Mouse (Mus musculus) 416B (cell line): ENCODE measurements at regions not wholly inside any gene's neighbourhood (a gene's known extent, or its start where the extent isn't known, plus 50 kb on each side); places are given as distances from the start of the nearest gene placed in this dataset.
"Not testable (repeated sequence)": the region's sequence is repeated elsewhere in the genome, so short reads cannot be mapped to it uniquely, and the experiment has no call there.

ENCODE experiments used
- DNase-seq: peaks from one replicate; pipeline ENCODE4 v3.0.0; 2011; ENCODE audit warnings: low read depth

DNA sequence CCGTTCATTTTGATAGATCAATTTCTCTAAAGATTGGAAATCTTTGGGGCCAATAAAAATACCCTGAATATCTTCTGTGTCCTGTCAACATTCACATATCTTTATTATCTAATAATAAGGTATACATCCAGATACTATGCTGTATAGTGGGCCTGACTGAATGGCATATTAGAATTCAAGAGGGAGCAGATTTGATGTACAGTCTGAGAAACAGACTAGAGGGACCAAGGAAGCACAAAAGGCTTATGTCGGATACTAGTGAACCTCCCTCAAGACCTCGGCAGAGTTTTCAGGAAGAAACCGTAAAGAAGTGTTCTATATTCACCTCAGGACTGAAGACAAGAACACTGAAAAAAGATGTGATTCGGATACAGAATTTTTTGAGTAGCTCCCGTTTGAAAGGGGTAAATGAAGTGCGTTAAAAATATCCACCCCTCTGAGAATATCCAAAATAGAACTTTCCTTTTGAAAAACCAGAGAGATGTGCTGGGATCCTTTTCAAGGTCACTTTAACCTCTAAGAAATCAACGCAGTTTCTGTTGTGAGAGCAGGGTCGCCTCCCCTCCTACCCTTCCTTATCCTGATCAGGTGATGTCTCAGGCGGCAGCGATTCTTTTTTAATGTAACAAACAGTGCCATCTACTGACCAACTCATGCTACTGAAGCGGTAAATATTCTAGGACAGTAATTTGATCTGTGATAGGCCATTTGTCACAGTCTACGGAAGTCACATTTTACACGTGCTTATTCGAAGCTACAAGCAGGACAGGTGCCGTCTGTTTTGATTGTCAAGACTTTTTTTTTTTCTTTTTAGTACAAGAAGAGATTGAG is 485.1 kb upstream of the Hsf2 start:
- peak; percentile 80 for DNase-seq

DNA sequence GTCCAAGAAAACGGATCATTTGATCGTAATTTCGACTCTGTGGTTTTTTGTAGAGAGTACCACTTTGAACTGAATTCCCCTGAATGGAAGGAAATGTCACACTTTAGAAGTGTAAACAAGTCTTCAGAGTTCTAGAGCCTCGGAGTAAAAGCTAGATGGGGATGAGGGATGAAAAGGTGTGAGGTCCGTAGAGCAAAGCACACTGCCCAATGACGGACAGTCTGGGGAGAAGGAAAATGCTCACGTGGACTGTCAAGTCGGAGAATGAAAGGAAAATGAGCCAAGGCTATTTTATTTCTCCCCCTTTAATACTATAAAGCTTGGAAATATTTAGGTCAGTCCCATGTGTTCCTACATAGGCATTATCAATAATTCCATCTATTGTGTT is 484.5 kb upstream of the Hsf2 start:
- DNase-seq = no peak

- no peak for DNase-seq
Measured at GRCm38 (mm10) chr10:57037641-57038040, 448.5 kb upstream of the Hsf2 start.

GRCm38 (mm10) chr10:57040201-57040600 is 446.0 kb upstream of the Hsf2 start:
- no peak for DNase-seq

- DNase-seq = no peak
Measured at GRCm38 (mm10) chr10:57046021-57046420, 440.2 kb upstream of the Hsf2 start.

- DNase-seq = no peak
Measured at GRCm38 (mm10) chr10:57046891-57047290, 439.3 kb upstream of the Hsf2 start.

- no peak for DNase-seq
Measured at GRCm38 (mm10) chr10:57047719-57048118, 438.5 kb upstream of the Hsf2 start.

- not testable (repeated sequence) for DNase-seq
Measured at GRCm38 (mm10) chr10:57053375-57053774, 432.8 kb upstream of the Hsf2 start.

DNA sequence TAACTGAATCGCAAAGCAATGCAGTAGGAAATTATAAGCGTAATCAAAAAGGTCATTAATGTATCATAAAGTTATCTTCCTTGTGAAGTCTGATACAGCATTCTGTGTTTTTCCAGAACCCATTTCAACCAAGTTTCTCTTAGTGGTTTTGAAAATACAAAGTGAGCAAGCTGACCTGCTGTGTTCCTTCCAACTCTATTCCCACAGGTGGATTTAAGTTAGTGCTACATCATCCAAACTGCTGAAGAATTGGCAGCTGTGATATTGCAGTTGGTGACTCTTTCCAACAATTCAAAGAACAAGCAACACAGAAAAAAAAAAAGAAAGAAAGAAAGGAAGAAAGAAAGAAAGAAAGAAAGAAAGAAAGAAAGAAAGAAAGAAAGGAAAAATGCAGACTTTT is 396.1 kb upstream of the Hsf2 start:
- no peak for DNase-seq

DNA sequence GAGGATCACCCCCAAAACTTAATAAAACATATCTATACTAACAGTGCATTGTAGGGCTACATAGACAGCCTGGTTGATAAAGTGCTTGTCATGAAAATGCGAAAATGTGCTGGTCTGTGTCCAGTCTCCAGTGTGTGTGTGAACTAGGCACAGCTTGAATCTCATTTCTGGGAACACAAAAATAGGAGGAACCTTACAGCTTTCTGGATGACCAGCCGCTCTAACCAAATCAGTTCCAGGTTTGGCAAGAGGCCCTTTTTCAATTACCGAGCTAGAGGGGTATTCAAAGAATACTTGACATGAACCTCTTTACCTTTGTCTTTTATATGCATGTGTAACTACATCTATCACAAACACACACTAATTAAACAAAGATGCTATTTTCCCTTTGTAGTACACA is 390.3 kb upstream of the Hsf2 start:
- DNase-seq = no peak

- no peak for DNase-seq
Measured at GRCm38 (mm10) chr10:57113359-57113758, 372.8 kb upstream of the Hsf2 start.

DNA sequence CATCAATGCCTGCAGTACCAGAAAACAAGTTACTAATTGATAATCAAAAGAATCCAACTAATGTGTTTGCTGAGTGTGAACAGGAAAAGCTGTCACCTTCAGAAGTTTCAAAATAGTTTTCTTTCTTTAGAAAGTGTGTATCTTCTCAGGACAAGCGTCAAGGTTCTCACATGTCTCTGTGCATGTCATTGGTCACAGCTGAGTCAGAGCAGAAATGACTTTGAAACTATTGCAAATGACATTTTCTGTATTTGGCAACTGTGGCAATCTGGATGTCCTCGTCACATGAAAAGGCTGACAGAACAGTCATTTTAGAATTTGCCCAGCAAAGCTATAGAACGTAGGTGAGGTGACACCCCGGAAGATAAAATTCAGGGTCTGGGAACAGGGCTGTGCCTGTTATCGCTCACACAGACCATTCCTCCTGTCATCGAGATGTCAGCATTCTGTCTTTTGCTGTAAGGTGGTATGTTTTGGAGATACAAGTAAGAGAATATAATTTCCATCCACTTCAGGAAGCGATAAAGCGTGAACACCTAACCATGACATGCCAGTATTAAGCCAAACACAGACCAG is 371.4 kb upstream of the Hsf2 start:
- DNase-seq = no peak

DNA sequence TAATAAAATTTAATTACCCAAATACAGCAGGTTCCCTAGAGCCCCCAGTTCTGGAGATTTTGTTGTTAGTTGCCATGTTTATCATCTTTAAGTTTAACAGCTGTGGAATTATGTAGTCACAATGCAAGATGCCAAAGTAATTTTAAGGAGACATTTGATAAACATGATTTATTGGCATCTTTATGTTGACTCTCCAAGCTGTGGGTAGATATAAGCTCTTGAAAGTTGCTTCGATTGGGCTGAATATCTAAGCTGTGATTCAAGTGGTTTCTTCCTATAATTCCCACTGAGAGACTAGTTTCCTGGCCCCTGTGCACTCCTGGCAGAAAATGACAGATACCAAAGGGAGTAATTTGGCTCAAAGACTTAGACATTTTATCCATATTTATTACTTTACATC is 364.7 kb upstream of the Hsf2 start:
- no peak for DNase-seq

GRCm38 (mm10) chr10:57127185-57127584 is 359.0 kb upstream of the Hsf2 start:
- no peak for DNase-seq

GRCm38 (mm10) chr10:57156426-57156825 is 329.8 kb upstream of the Hsf2 start:
- DNase-seq = no peak

DNA sequence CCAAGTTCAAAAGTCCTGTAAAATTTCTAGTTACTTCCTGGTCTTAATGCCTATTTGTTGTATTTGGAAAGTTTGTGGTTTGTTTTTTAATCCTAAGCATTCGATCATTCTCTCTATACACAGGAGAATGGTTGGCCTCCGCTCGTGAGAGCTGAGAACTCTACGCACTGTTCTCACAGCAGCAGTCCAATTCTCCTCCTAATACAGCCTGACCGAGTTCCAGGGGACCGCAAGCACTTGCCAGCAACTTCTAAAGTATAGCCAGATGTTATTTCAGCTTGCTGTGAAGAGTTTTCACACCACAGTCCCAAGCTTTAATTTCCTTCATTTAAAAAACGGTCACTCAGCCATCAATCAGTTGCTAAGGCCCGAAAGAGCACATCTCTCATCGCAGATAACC is 329.3 kb upstream of the Hsf2 start:
- DNase-seq = no peak

DNA sequence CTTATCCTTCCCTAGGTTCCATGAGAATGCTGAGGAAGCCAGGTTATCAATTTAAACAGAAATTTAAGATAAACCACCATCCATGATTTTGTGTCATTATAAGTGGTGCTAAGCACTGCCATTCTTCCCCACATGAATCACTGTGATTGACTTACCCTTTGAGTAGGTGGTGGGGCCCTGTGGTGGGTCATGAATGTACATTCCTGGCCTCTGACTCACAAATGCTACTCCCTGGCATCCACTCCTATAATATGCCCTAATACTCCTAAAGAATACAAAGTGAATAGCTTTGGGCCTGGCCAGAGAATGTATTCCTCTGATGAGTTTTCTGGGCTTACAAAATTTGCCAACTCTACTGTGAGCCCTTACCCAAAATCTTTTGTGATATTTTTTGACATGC is 325.6 kb upstream of the Hsf2 start:
- no peak for DNase-seq

GRCm38 (mm10) chr10:57163359-57163758 is 322.8 kb upstream of the Hsf2 start:
- DNase-seq = no peak

DNA sequence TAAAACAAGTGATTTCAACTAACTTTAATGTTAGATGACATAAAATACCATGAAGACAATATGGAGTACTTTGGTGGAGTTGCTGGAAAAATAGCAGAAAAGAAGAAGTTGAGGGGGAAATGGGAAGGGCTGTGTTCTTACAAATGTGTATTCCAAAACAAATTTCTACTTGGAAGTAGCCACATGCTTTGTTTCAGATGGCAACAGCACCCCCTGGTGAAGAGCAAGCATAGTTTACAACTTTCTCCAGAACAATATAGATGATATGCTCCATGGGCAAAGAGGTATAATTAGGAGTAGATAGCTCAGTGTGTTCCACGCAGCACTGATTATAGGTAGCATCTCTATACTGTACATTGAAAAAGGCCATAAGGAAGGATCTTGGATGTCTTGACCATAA is 302.6 kb upstream of the Hsf2 start:
- peak; percentile 57 for DNase-seq

DNA sequence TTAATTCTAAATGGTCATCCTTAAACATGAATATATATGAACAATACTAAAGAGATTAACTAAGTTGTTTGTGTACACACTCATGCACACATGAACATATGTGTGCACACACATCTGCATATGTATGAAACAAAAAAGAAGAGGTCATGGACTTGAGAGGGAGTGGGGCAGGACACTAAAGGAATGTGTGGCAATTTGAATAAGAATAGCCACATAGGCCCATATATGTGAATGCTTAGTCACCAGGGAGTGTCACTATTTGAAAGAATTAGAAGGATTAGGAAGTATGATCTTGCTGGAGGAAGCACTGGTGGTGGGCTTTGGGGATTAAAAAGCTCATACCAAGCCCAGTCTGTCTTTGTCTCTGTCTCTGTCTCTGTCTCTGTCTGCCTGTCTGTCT is 275.5 kb upstream of the Hsf2 start:
- DNase-seq = no peak

DNA sequence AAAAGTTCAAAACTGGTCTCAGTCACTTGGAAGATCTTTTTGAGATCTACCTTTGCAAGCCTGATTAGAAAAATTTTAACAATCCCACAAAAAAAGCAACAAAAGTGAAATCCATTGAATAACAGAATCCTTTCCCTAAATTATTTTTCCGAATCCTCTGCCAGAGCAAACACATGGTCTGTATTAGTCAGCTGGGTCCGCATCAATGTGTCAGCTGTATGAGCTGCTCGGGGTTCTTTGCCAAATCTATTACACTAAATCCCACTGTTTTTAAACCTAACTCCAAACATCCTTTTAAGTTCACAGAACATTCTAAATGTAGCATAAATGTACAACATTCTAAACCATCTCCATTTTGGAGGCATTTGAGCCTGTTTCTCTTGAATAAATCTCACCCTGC is 255.1 kb upstream of the Hsf2 start:
- no peak for DNase-seq

DNA sequence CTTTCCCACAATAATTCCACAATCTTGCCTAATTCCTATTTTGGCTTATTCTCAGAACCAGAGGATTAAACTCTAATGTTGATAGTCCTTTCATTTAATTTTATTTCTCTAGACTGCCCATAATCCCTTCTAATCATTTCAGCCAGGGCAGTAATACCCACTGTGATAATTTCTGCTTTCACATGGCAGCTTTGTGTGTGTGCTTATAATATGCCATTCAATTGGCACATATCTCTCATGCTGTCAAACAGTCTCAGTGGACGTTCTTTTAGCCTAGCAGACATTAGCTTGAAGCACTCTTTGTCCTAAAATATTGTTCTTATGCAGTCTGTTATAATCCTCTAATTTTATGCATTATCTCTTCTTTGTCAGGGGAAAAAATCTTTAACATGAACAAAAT is 205.0 kb upstream of the Hsf2 start:
- DNase-seq = no peak

GRCm38 (mm10) chr10:57282896-57283295 is 203.3 kb upstream of the Hsf2 start:
- DNase-seq = no peak

DNA sequence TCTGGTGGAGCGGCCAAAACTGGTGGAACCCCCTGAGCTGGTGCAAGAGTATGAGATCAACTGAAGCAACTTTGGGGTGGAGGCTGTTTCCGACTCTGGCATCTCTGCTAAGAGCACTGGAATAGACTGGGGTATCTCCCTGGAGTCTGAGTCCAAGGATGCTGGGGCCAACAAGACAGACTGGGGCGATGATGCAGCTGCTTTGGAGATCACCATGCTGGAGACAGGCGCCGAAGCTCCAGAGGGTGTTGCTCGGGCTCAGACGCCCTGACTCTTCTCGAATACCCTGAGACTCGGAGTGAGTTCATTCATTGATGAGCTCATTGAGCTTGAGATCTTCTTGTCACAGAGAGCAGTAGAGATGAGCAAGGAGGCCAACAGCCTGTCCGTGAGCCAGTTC is 194.6 kb upstream of the Hsf2 start:
- no peak for DNase-seq
